Mouse (Mus musculus) intestine, postnatal 0 days (tissue): Measurements from ENCODE around the gene Slc36a3. TPM values are rescaled to one million over a fixed set of nuclear protein-coding genes. Genes with fewer than 3 reads are reported as not detected.

Experiments used
- ATAC-seq: fragments of 200-750 bp; cut with Nextera tagmentation; 2 replicates; pipeline ENCODE4 v1.8.0; 2017; ENCODE audit warnings: mild to moderate bottlenecking, moderate TSS enrichment, moderate library complexity
- H3K27ac ChIP-seq: fragments of 300-500 bp; sonication (generic); 2 replicates; pipeline ENCODE4 v1.5.1; 2014; ENCODE audit warnings: mild to moderate bottlenecking, low read depth, low read length, moderate library complexity
- H3K27me3 ChIP-seq: fragments of 300-500 bp; sonication (generic); replicated peaks from 2 replicates; pipeline ENCODE4 v1.6.1; 2014; ENCODE audit warnings: low read length, mixed read lengths; ENCODE audit not compliant: control insufficient read depth, insufficient read depth
- H3K36me3 ChIP-seq: fragments of 300-500 bp; sonication (generic); 2 replicates; pipeline ENCODE4 v1.6.1; 2014; ENCODE audit warnings: mild to moderate bottlenecking, moderate library complexity; ENCODE audit not compliant: control insufficient read depth, insufficient read depth
- H3K4me1 ChIP-seq: fragments of 300-500 bp; sonication (generic); replicated peaks from 2 replicates; pipeline ENCODE4 v1.6.1; 2014; ENCODE audit warnings: antibody characterized with exemption, low read length, mixed read lengths; ENCODE audit not compliant: control insufficient read depth, insufficient read depth
- H3K4me2 ChIP-seq: fragments of 300-500 bp; sonication (generic); replicated peaks from 2 replicates; pipeline ENCODE4 v1.6.1; 2014; ENCODE audit warnings: low read depth, mild to moderate bottlenecking, moderate library complexity
- H3K4me3 ChIP-seq: fragments of 300-500 bp; sonication (generic); 2 replicates; pipeline ENCODE4 v1.5.1; 2014; ENCODE audit warnings: low read depth, low read length
- H3K9ac ChIP-seq: fragments of 300-500 bp; sonication (generic); 2 replicates; pipeline ENCODE4 v1.6.1; 2014; ENCODE audit warnings: mild to moderate bottlenecking, low read depth, low read length
- H3K9me3 ChIP-seq: fragments of 300-500 bp; sonication (generic); 2 replicates; pipeline ENCODE4 v1.6.1; 2016; ENCODE audit warnings: mixed run types; ENCODE audit not compliant: control insufficient read depth
- CTCF ChIP-seq: sonication (generic); IDR thresholded peaks from 2 replicates; pipeline ENCODE4 v1.5.1; 2016; ENCODE audit warnings: low read depth, mild to moderate bottlenecking, control low read depth, antibody characterized with exemption, moderate library complexity
- whole genome bisulfite sequencing: fragments of 180-500 bp; shearing (Covaris S2); extraction: QIAGEN DNeasy Blood & Tissue Kit; methylation state at CpG from one replicate; pipeline ENCODE4 v1.1.7; 2014; 5-methylcytosine and 5-hydroxymethylcytosine counted together
- polyA plus RNA-seq: library from polyadenylated mRNA; unstranded; fragments of >200 nt; fragmentation: Nextera tagmentation; extraction: Ambion mirVana; gene quantifications from 2 replicates; pipeline ENCODE4 v1.2.1, GENCODE M21; 2015

The Slc36a3 gene
- polyA plus RNA-seq, 1 experiment from 2014 or later = not detected

DNA sequence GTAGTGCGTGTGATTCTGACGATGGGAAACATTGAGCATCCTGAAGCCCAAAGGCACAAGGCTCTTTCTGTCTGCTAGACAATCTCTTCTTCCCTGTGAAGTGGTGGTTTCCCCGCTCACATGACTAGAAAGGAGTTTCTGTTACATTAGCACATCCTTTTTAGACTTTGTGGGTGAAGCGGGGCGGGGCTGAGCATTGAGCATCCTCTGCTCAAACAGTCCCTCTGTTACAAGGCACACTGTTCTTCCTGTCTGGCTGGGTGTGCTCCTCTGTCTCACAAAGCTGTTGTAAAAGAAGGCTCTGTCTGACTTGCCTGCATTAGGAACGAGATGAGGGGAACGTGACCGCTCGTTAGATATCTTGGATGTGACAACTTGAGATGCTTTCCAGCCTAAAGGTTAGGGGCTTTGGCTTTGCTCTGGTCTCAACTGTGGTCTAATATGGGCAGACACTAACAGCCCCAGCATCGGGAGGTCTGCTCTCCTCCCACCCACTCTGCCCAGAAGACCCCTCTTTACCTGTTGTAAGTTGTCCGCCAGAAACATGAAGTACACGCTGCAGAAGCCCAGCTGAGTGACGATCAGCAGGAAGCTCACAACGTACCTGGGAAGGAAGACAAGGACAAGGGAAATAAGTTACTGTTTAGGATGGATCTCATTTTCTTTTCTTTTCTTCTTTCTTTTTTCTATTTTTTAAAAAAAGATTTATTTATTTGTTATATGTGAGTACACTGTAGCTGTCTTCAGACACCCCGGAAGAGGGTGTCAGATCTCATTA, 14.5 kb downstream of the Slc36a3 start:
- 76% methylated on average over 15 of the region's 15 CpGs for WGBS

DNA sequence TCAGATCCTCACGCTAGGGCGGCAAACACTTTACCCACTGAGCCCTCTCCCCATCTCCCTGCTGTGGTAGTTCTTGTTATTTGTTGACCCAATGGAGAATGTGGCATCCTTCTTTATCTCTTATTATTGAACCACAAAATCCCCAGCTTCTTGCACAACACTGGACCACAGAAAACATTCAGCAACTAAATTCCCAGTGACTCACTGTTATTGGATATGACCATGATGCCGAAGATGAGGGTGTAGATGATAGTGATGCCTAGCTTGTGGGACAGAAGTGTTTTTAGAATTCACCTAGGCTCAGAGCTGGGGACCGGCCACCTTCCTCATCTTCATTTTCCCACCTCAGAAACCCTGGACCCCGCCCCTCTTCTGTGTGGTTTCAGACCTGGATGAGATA, 16.6 kb downstream of the Slc36a3 start:
- H3K27me3 ChIP-seq = no peaks in the 10 kb centered on the region
- H3K4me2 ChIP-seq = no peak overlapping the region
- 90% methylated on average over 5 of the region's 5 CpGs for WGBS
- no peaks in the 10 kb centered on the region for H3K9me3 ChIP-seq
- no peak overlapping the region for H3K27ac ChIP-seq
- H3K4me3 ChIP-seq = no peak overlapping the region
- no peak for ATAC-seq
- H3K36me3 ChIP-seq = no peaks in the 10 kb centered on the region
- TF ChIP-seq CTCF = no peak
- H3K9ac ChIP-seq = no peak overlapping the region
- H3K4me1 ChIP-seq = no peaks in the 10 kb centered on the region

More for the DNA sequence above, 14.5 kb downstream of the Slc36a3 start:
- Histone ChIP-seq H3K9ac (no peak overlapping the region), H3K4me2 (no peak overlapping the region), H3K4me3 (no peak overlapping the region), H3K27me3 (no peaks in the 10 kb centered on the region), H3K4me1 (no peaks in the 10 kb centered on the region), H3K27ac (no peak overlapping the region), H3K9me3 (no peaks in the 10 kb centered on the region), H3K36me3 (no peaks in the 10 kb centered on the region)
- TF ChIP-seq CTCF = no peak
- no peak for ATAC-seq

- Histone ChIP-seq H3K36me3 (no peaks in the 10 kb centered on the region), H3K27me3 (no peaks in the 10 kb centered on the region), H3K4me1 (no peaks in the 10 kb centered on the region), H3K4me3 (no peak overlapping the region), H3K27ac (no peak overlapping the region), H3K9ac (no peak overlapping the region), H3K4me2 (no peak overlapping the region), H3K9me3 (no peaks in the 10 kb centered on the region)
- ATAC-seq = no peak
- TF ChIP-seq CTCF = no peak
- WGBS = 91% methylated on average over 1 of the region's 1 CpGs
Measured at GRCm38 (mm10) chr11:55134407-55134806, 17.1 kb downstream of the Slc36a3 start.

DNA sequence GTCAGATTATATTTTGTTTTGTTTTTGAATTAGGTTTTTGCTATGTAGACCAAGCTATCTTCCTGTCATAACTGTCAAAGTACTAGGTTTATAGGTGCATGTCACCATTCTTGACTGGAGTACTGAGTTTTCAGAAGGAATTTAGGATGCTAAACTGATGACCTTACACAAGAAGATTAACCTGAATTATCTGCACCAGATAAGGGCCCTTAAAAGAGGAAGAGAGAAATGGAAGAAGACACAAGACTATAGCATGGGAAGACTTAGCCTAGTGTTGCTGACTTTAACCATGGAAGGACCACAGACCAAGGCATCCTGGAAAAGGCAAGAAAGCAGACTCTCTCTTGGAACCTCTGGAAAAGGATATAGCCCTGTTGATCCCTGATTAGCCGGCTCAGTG, 18.3 kb downstream of the Slc36a3 start:
- TF ChIP-seq CTCF = no peak
- no peaks in the 10 kb centered on the region for H3K27me3 ChIP-seq
- no peak overlapping the region for H3K4me2 ChIP-seq
- no peak overlapping the region for H3K9ac ChIP-seq
- H3K36me3 ChIP-seq = no peaks in the 10 kb centered on the region
- ATAC-seq = no peak
- H3K27ac ChIP-seq = no peak overlapping the region
- no peak overlapping the region for H3K4me3 ChIP-seq
- no peaks in the 10 kb centered on the region for H3K9me3 ChIP-seq
- 98% methylated on average over 1 of the region's 1 CpGs for WGBS
- H3K4me1 ChIP-seq = no peaks in the 10 kb centered on the region

DNA sequence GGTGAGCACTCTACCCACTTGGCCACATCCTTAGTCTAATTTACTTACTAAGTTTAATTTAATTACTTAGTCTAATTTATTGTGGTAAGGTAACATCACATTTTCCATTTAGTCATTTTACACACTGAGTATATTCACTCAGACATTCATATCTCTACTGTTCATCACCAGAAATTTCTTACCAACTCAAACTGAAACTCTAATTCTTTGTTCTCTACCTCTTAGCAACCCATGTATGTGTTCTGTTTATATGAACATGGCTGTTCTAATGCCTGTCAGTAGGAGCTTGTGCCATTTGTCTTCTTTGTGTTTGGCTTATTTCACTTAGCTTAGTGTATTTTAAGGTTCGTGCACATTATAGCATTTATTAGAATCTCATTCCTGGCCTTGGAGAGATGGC, 19.6 kb downstream of the Slc36a3 start:
- Histone ChIP-seq H3K27ac (no peak overlapping the region), H3K9ac (no peak overlapping the region), H3K9me3 (no peaks in the 10 kb centered on the region), H3K36me3 (no peaks in the 10 kb centered on the region), H3K4me1 (no peaks in the 10 kb centered on the region), H3K4me3 (no peak overlapping the region), H3K27me3 (no peaks in the 10 kb centered on the region), H3K4me2 (no peak overlapping the region)
- no peak for ATAC-seq
- no peak for TF ChIP-seq CTCF
- 65% methylated on average over 1 of the region's 1 CpGs for WGBS

GRCm38 (mm10) chr11:55131077-55131742, 20.3 kb downstream of the Slc36a3 start:
- no peaks in the 10 kb centered on the region for H3K9me3 ChIP-seq
- H3K27ac ChIP-seq = no peak overlapping the region
- ATAC-seq = no peak
- 85% methylated on average over 11 of the region's 11 CpGs for WGBS
- no peak overlapping the region for H3K9ac ChIP-seq
- no peak for TF ChIP-seq CTCF
- H3K27me3 ChIP-seq = no peaks in the 10 kb centered on the region
- no peak overlapping the region for H3K4me3 ChIP-seq
- H3K36me3 ChIP-seq = no peaks in the 10 kb centered on the region
- H3K4me2 ChIP-seq = no peak overlapping the region
- H3K4me1 ChIP-seq = no peaks in the 10 kb centered on the region
